Mouse (Mus musculus): Measurements from ENCODE around the gene Mid2.

Gene Mid2

GRCm38 (mm10) chrX:140664479-140665241, at the start of gene Mid2:
Gene Mid2, plus strand, starts transcription at chrX:140664599.
- WGBS = 1% methylated on average over 53 of the region's 68 CpGs

- WGBS = 60% methylated on average over 12 of the region's 12 CpGs
Observed at GRCm38 (mm10) chrX:140624875-140625594, 39.4 kb upstream of the Mid2 start.

- 93% methylated on average over 5 of the region's 5 CpGs for WGBS
Observed at GRCm38 (mm10) chrX:140638028-140638427, 26.4 kb upstream of the Mid2 start.

- WGBS = 55% methylated on average over 2 of the region's 2 CpGs
Observed at GRCm38 (mm10) chrX:140639592-140639991, 24.8 kb upstream of the Mid2 start.

- 19% methylated on average over 1 of the region's 1 CpGs for WGBS
Observed at GRCm38 (mm10) chrX:140660731-140661130, 3.7 kb upstream of the Mid2 start.

GRCm38 (mm10) chrX:140663516-140663915, 883 bp upstream of the Mid2 start:
- WGBS = 85% methylated on average over 2 of the region's 2 CpGs

- WGBS = 0% methylated on average over 24 of the region's 47 CpGs
Observed at GRCm38 (mm10) chrX:140665242-140665810, 927 bp downstream of the Mid2 start.

- WGBS = 92% methylated on average over 5 of the region's 5 CpGs
Observed at GRCm38 (mm10) chrX:140675444-140675843, 11.0 kb downstream of the Mid2 start.

- 76% methylated on average over 2 of the region's 2 CpGs for WGBS
Observed at GRCm38 (mm10) chrX:140688335-140688734, 23.9 kb downstream of the Mid2 start.

GRCm38 (mm10) chrX:140697872-140698463, 33.6 kb downstream of the Mid2 start:
- WGBS = 57% methylated on average over 6 of the region's 7 CpGs

- 41% methylated on average over 1 of the region's 1 CpGs for WGBS
Observed at GRCm38 (mm10) chrX:140703224-140703623, 38.8 kb downstream of the Mid2 start.

- 46% methylated on average over 4 of the region's 4 CpGs for WGBS
Observed at GRCm38 (mm10) chrX:140706077-140706476, 41.7 kb downstream of the Mid2 start.

- 41% methylated on average over 4 of the region's 4 CpGs for WGBS
Observed at GRCm38 (mm10) chrX:140722400-140722799, 58.0 kb downstream of the Mid2 start.

GRCm38 (mm10) chrX:140743213-140743612, 78.8 kb downstream of the Mid2 start:
- 29% methylated on average over 5 of the region's 5 CpGs for WGBS

- WGBS = 56% methylated on average over 1 of the region's 1 CpGs
Observed at GRCm38 (mm10) chrX:140769794-140770193, 105.4 kb downstream of the Mid2 start.

- WGBS = 94% methylated on average over 2 of the region's 2 CpGs
Observed at GRCm38 (mm10) chrX:140805340-140805739, 140.9 kb downstream of the Mid2 start.

GRCm38 (mm10) chrX:140813312-140814006, 149.1 kb downstream of the Mid2 start, which contains the start of gene Tex13b:
Gene Tex13b, minus strand, starts transcription at chrX:140813433.
- WGBS = 94% methylated on average over 22 of the region's 22 CpGs

All from cerebral cortex, adult 2 months (tissue).